Mouse (Mus musculus): ENCODE results near the gene Ace.

DNA sequence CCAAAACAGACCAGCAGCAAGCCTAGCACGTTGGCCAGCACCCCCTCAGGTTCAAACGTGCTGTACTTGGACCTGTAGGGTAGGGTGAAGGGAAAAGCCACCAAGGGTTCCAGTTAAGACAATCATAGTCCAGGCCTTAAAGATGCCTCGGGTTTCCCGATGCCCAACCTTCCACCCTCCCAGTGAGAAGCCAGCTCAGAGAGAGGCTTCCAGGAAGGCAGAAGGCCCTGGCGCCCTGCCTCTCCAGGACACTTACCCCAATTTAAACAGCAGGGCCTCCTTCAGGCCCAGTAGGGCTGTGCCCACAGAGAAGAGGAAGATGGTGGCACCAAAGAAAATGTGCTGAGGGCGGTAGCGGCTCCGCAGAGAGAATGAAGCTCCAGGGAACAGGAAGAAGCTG lies 32.2 kb upstream of the Ace start:
- no peak for TF ChIP-seq HCFC1 (IDR thresholded peaks at IDR 0.05; ENCODE audit: low read depth, low read length)
- TF ChIP-seq CTCF (IDR thresholded peaks at IDR 0.05 in 2 of 3, conservative IDR thresholded peaks at IDR 0.05 in 1 of 3; ENCODE audit: control insufficient read depth in 1 of 3, insufficient read depth in 1 of 3, low read depth in 2 of 3, low read length in 3 of 3, poor library complexity in 1 of 3, severe bottlenecking in 1 of 3) = no peak

All from MEL (cell line).